Mouse (Mus musculus) monocyte, adult 5-6 weeks (primary cell): Measurements from ENCODE around the gene Rhbdd3. TPM values are rescaled to one million over a fixed set of nuclear protein-coding genes. Genes with fewer than 3 reads are reported as not detected.

Experiments
- ATAC-seq: fragments of 153-309, 156-312 bp; replicated peaks from 2 replicates; pipeline ENCODE4 v1.8.0; 2017; ENCODE audit warnings: mild to moderate bottlenecking; ENCODE audit not compliant: low TSS enrichment, insufficient number of reproducible peaks, severe bottlenecking, poor library complexity, low FRiP score
- total RNA-seq: library from RNA; stranded (forward); fragments of 200-1000, 200-491, 200-594 nt; gene quantifications from 3 replicates; pipeline ENCODE4 v1.2.3, GENCODE M21; 2017

Gene Rhbdd3
- total RNA-seq, result 1.6 to 13.7 TPM (median 9.1 TPM) in 3 replicates

GRCm38 (mm10) chr11:5098736-5099542 is at the start of gene Rhbdd3, which contains the start of gene Ewsr1:
Gene Rhbdd3 (plus strand): TSS chr11:5098926.
Gene Ewsr1 (minus strand): TSS chr11:5099266.
- peak; percentile 81 for ATAC-seq

- no peak for ATAC-seq
Measured at GRCm38 (mm10) chr11:5051629-5052028, 47.1 kb upstream of the Rhbdd3 start.

- no peak for ATAC-seq
Measured at GRCm38 (mm10) chr11:5052200-5052854, 46.4 kb upstream of the Rhbdd3 start.

- ATAC-seq, result no peak
Measured at GRCm38 (mm10) chr11:5054151-5054550, 44.6 kb upstream of the Rhbdd3 start.

- ATAC-seq, result no peak
Measured at GRCm38 (mm10) chr11:5054874-5055273, 43.9 kb upstream of the Rhbdd3 start.

- no peak for ATAC-seq
Measured at GRCm38 (mm10) chr11:5055945-5056938, 42.5 kb upstream of the Rhbdd3 start.

GRCm38 (mm10) chr11:5057064-5057463 is 41.7 kb upstream of the Rhbdd3 start:
- ATAC-seq, result no peak

GRCm38 (mm10) chr11:5057541-5057855 is 41.2 kb upstream of the Rhbdd3 start:
- no peak for ATAC-seq

GRCm38 (mm10) chr11:5057856-5058641 is 40.7 kb upstream of the Rhbdd3 start, which contains the start of gene Rasl10a:
Gene Rasl10a (plus strand): TSS chr11:5058128.
- no peak for ATAC-seq

- no peak for ATAC-seq
Measured at GRCm38 (mm10) chr11:5058783-5059182, 39.9 kb upstream of the Rhbdd3 start.

GRCm38 (mm10) chr11:5059230-5059629 is 39.5 kb upstream of the Rhbdd3 start:
- ATAC-seq, result no peak

GRCm38 (mm10) chr11:5059704-5060156 is 39.0 kb upstream of the Rhbdd3 start:
- no peak for ATAC-seq

GRCm38 (mm10) chr11:5060756-5061412 is 37.8 kb upstream of the Rhbdd3 start:
- ATAC-seq, result no peak

- ATAC-seq, result 0 out of 2 replicates have a peak, but pooled peaks have one; percentile 33
Measured at GRCm38 (mm10) chr11:5061413-5062139, 37.1 kb upstream of the Rhbdd3 start.

GRCm38 (mm10) chr11:5062326-5062725 is 36.4 kb upstream of the Rhbdd3 start:
- ATAC-seq, result no peak

- ATAC-seq, result no peak
Measured at GRCm38 (mm10) chr11:5062860-5063505, 35.7 kb upstream of the Rhbdd3 start.
